8 mouse cellular contexts compared by ENCODE assay signal in the genomic region with DNA sequence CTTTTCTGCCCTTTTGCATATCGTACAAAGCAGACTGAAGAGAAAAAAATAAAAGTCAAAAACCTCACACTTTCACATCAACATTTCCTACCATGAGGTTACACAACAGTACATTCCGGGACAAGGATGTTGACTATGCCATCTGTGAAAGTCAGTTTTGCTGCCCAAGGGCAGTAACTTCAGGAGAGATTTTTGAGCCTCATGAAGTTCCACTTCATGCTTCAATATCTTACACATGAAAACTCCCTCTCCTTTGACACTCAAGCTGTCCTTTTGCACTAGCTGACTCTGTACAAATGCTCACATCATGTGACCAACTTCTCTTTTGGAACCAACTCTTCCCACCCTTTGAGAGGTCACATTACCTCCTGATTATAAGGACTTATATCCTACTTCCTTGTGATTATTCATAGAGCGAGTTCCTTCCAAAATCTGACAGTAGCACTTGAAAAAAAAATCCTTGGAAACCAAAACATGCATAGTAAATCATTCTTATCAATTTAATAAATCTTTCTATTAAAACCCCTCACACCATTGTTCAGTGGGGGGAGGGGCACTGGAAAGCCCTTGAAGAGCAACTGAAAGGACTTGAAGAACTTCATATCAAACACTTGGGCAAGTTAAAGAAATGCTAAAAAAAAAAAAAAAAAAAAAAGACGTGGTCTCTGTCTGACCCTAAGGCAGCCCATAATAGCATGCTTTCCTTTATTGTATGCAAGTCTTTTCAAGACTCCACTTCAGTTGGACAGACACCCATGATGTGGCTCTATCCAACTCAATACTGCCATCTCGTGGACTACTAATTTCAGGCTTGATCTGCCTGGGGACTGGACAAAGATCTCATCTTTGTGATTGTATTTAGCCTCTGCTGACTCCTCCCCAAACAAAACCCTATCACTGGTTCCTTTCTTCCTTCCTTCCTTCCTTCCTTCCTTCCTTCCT.
A peak's percentile ranks its signal among the peaks of the same experiment; 100 is the strongest.
DNase-seq lines count a peak whose midpoint lies in the region; ATAC-seq lines count a peak whose summit lies in the region.

No protein-coding gene starts in this region.

- 56% methylated on average over 5 of the region's 5 CpGs for WGBS in hindbrain, embryonic 12.5 days

- H3K27ac ChIP-seq in hindbrain, embryonic 12.5 days: no peak overlapping the region

- ATAC-seq in frontal cortex, adult (ENCODE audit: low TSS enrichment): peak; percentile 89
- peak; percentile 87 for ATAC-seq in hindbrain, embryonic 12.5 days (ENCODE audit: low FRiP score)

- peak; percentile 24 for DNase-seq in ovary, adult 18-20 months (ENCODE audit: low spot score)
- DNase-seq in ovary, postnatal 36 days (ENCODE audit: low spot score): no peak
- DNase-seq in cerebellum, adult 18-20 months: peak; percentile 17 to 35
- DNase-seq in layer of hippocampus, adult 9-11 months: peak; percentile 60
- peak; percentile 39 to 79 for DNase-seq in lung, postnatal 4 days
- peak; percentile 68 to 74 for DNase-seq in right cerebral cortex, postnatal 10 days (ENCODE audit: low spot score in 2 of 2)

- H3K9me3 ChIP-seq in hindbrain, embryonic 12.5 days (replicated peaks): no peaks in the 10 kb centered on the region

- H3K4me3 ChIP-seq in hindbrain, embryonic 12.5 days: no peak overlapping the region

- no peaks in the 10 kb centered on the region for H3K36me3 ChIP-seq in hindbrain, embryonic 12.5 days

- no peak overlapping the region for H3K9ac ChIP-seq in hindbrain, embryonic 12.5 days

- H3K27me3 ChIP-seq in hindbrain, embryonic 12.5 days: no peaks in the 10 kb centered on the region

- peaks cover 11% of the 10 kb centered on the region for H3K4me1 ChIP-seq in hindbrain, embryonic 12.5 days

- no peak overlapping the region for H3K4me2 ChIP-seq in hindbrain, embryonic 12.5 days (replicated peaks)
